Mouse (Mus musculus): ENCODE results near the gene Ddx51. TPM values are rescaled to one million over a fixed set of nuclear protein-coding genes. Genes with fewer than 3 reads are reported as not detected.

The Ddx51 gene
- polyA plus RNA-seq, 1 experiment from 2014 or later: 33.0 TPM

DNA sequence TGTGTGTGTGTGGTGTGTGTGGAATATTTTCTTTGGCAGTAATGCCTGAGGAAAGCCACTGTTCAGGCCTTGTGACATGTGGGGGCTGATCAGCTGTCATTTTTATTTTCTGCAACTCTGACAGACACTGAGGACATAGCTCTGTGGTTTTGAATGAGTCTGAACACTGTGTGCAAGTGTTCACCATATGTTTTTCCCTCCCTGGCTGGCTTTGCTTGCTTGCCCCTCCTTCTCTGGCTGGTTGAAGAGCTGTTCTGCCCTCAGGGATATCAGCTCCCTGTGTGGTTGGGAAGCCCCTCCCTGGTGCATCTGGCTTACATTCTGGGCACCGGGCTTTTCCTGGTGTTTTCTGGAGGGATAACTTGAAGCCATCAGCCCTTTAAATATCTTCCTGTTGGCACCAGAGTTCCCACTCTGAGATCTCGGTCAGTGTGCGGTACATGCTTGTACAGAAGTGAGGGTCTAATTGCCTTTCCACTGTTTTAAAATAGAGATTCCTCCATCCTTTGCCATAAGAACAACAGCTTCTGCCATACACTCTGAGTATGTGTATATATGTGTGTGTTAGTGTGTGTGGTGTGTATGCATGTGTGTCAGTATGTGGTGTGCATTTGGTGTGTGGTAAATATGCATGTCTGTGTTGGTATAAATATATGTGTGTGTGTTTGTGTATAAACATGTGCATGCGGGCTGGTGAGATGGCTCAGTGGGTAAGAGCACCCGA is 41.7 kb upstream of the Ddx51 start:
- Histone ChIP-seq H3K4me1 (ENCODE audit: control insufficient read depth, insufficient read depth, low read length) (no peaks in the 10 kb centered on the region), H3K27ac (ENCODE audit: low read depth, low read length) (no peak overlapping the region), H3K9me3 (ENCODE audit: control insufficient read depth, low read length) (no peaks in the 10 kb centered on the region), H3K36me3 (ENCODE audit: control insufficient read depth, insufficient read depth, low read length) (no peaks in the 10 kb centered on the region), H3K4me2 (no peak overlapping the region), H3K27me3 (ENCODE audit: control insufficient read depth, insufficient read depth, low read length) (no peaks in the 10 kb centered on the region), H3K4me3 (ENCODE audit: low read depth, low read length) (no peak overlapping the region), H3K9ac (ENCODE audit: low read length) (no peak overlapping the region)
- DNase-seq (ENCODE audit: low spot score, missing footprints) (peak; percentile 41), ATAC-seq (ENCODE audit: low FRiP score) (no peak)
- 84% methylated on average over 5 of the region's 5 CpGs for WGBS

DNA sequence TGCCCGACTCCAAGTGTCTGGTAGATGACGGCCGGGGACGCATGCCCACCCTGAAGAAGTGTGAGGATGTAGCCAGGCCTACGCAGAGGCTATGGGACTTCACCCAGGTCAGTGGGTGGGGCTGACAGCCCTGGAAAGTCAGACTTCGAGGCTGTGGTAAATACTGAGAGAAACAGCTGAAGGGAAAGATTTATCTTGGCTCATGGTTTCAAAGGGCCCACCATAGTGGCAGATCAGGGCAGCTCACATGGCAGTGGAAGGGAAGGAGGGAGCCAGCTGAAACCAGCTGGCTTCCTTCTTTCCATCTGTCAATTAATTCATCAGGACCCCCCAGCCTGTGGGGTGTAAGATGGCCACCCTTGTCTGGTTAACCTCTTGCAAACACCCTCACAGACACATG is 34.0 kb upstream of the Ddx51 start:
- Histone ChIP-seq H3K9ac (ENCODE audit: low read length) (no peak overlapping the region), H3K9me3 (ENCODE audit: control insufficient read depth, low read length) (no peaks in the 10 kb centered on the region), H3K36me3 (ENCODE audit: control insufficient read depth, insufficient read depth, low read length) (no peaks in the 10 kb centered on the region), H3K4me2 (no peak overlapping the region), H3K27me3 (ENCODE audit: control insufficient read depth, insufficient read depth, low read length) (no peaks in the 10 kb centered on the region), H3K4me1 (ENCODE audit: control insufficient read depth, insufficient read depth, low read length) (no peaks in the 10 kb centered on the region), H3K27ac (ENCODE audit: low read depth, low read length) (no peak overlapping the region), H3K4me3 (ENCODE audit: low read depth, low read length) (no peak overlapping the region)
- DNase-seq (ENCODE audit: low spot score, missing footprints) (no peak), ATAC-seq (ENCODE audit: low FRiP score) (no peak)
- WGBS: 93% methylated on average over 6 of the region's 6 CpGs

DNA sequence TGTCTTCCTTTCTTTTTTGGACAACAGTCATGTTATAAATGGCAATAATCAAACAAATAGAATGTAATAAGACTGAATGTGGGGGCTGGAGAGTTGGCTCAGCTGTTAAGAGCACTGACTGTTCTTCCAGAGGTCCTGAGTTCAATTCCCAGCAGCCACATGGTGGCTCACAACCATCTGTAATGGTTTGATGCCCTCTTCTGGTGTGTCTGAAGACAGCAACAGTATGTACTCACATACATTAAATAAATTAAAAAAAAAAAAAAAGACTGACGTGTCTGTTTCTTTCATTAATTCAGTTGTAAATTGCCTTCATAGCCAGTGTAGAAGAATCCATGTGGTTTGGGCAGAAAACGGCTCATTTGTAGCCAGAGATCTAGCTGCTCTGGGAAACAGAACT is 28.9 kb upstream of the Ddx51 start:
- no peak for ATAC-seq (ENCODE audit: low FRiP score)
- H3K4me3 ChIP-seq (ENCODE audit: low read depth, low read length): no peak overlapping the region

DNA sequence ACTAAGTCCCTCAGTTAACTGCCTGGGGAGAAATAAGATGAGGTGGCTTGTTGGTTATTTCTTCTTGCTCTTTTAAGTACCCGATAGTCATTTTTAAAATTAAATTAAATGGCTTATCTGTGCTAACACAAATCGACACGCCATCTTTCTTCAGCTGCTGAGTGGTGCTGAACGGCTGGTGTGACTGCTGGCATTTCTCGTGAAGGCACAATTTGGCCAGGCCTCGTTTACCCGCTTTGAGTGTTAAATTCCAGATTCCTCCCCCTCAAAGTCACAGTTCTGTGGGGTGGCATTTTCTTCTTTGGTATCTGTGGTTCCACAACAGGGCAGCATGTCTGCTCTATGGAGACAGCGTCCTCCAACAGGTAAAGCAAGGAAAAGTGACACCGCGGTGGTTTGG is 25.9 kb upstream of the Ddx51 start:
- H3K9me3 ChIP-seq (ENCODE audit: control insufficient read depth, low read length): no peaks in the 10 kb centered on the region
- H3K4me3 ChIP-seq (ENCODE audit: low read depth, low read length): no peak overlapping the region
- no peaks in the 10 kb centered on the region for H3K27me3 ChIP-seq (ENCODE audit: control insufficient read depth, insufficient read depth, low read length)
- H3K36me3 ChIP-seq (ENCODE audit: control insufficient read depth, insufficient read depth, low read length): no peaks in the 10 kb centered on the region
- no peak for ATAC-seq (ENCODE audit: low FRiP score)
- no peak overlapping the region for H3K9ac ChIP-seq (ENCODE audit: low read length)
- H3K4me1 ChIP-seq (ENCODE audit: control insufficient read depth, insufficient read depth, low read length): peaks cover 3% of the 10 kb centered on the region; the same call in 1 of the 2 replicates
- no peak overlapping the region for H3K27ac ChIP-seq (ENCODE audit: low read depth, low read length)
- DNase-seq (ENCODE audit: low spot score, missing footprints): no peak
- H3K4me2 ChIP-seq: no peak overlapping the region
- 83% methylated on average over 10 of the region's 10 CpGs for WGBS

More for the DNA sequence above, 28.9 kb upstream of the Ddx51 start:
- 87% methylated on average over 2 of the region's 2 CpGs for WGBS
- Histone ChIP-seq H3K4me1 (ENCODE audit: control insufficient read depth, insufficient read depth, low read length) (peaks cover 3% of the 10 kb centered on the region; the same call in 1 of the 2 replicates), H3K27ac (ENCODE audit: low read depth, low read length) (no peak overlapping the region), H3K27me3 (ENCODE audit: control insufficient read depth, insufficient read depth, low read length) (no peaks in the 10 kb centered on the region), H3K9me3 (ENCODE audit: control insufficient read depth, low read length) (no peaks in the 10 kb centered on the region), H3K4me2 (no peak overlapping the region), H3K9ac (ENCODE audit: low read length) (no peak overlapping the region), H3K36me3 (ENCODE audit: control insufficient read depth, insufficient read depth, low read length) (no peaks in the 10 kb centered on the region)
- DNase-seq (ENCODE audit: low spot score, missing footprints): no peak

DNA sequence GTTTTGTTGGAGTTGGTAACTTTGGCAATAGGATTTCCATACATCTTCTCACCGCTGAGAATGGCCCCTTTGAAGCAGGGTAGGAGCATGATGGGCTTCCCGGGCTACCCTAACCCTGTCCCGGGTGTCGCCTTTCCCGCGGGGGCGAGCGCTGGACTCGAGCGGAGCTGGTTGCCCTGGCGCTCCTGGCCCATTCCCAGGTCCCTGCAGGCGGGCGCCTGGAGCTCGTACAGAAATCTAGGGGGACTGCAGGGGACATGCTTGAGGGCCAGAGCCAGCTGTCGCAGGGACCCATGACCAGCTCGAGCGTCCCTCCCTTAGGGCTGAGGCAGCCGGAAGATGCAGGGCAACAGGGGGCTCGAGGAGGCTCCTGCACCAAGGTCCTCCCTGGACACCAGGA is 25.1 kb upstream of the Ddx51 start:
- WGBS: 28% methylated on average over 19 of the region's 19 CpGs
- Histone ChIP-seq H3K4me3 (ENCODE audit: low read depth, low read length) (no peak overlapping the region), H3K4me2 (peak overlapping the region; percentile 22), H3K9me3 (ENCODE audit: control insufficient read depth, low read length) (no peaks in the 10 kb centered on the region), H3K4me1 (ENCODE audit: control insufficient read depth, insufficient read depth, low read length) (peaks cover 3% of the 10 kb centered on the region; the same call in 1 of the 2 replicates), H3K27ac (ENCODE audit: low read depth, low read length) (no peak overlapping the region), H3K9ac (ENCODE audit: low read length) (0 out of 2 replicates have a peak overlapping the region, but pooled peaks have one; percentile 5), H3K27me3 (ENCODE audit: control insufficient read depth, insufficient read depth, low read length) (no peaks in the 10 kb centered on the region), H3K36me3 (ENCODE audit: control insufficient read depth, insufficient read depth, low read length) (no peaks in the 10 kb centered on the region)
- DNase-seq (ENCODE audit: low spot score, missing footprints): no peak
- ATAC-seq (ENCODE audit: low FRiP score): no peak

DNA sequence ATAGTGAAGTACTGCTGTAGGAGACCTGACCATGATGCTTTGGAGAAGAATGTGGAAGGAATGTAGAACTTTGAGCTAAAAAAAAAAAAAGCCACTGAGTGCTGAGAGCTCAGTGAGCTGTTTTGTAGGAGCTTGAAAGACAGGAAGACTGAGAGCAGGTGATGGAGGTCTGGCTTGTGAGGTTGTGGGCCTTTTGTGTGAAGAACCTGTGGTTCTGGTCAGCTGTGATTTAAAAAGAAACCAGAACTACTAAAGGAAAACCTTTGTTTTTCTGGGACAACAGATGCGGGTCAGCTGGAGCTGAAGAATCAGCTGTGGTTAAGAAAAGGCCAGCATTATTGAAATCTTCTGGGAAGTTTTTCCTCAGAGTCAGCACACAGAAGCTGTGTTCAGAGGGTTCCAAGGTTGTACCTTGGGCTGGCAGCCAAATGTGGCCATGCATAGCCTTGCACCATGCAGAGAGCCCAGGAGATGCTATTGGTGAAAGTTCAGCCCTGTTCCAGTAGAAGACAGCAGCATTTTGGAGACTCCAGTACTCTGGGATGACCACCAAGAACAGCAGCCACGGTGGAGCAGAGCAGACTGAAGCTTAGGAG is 23.6 kb upstream of the Ddx51 start:
- no peak for DNase-seq (ENCODE audit: low spot score, missing footprints)
- Histone ChIP-seq H3K27me3 (ENCODE audit: control insufficient read depth, insufficient read depth, low read length) (no peaks in the 10 kb centered on the region), H3K4me1 (ENCODE audit: control insufficient read depth, insufficient read depth, low read length) (peaks cover 3% of the 10 kb centered on the region; the same call in 1 of the 2 replicates), H3K4me2 (no peak overlapping the region), H3K4me3 (ENCODE audit: low read depth, low read length) (no peak overlapping the region), H3K27ac (ENCODE audit: low read depth, low read length) (no peak overlapping the region), H3K36me3 (ENCODE audit: control insufficient read depth, insufficient read depth, low read length) (no peaks in the 10 kb centered on the region), H3K9ac (ENCODE audit: low read length) (no peak overlapping the region), H3K9me3 (ENCODE audit: control insufficient read depth, low read length) (no peaks in the 10 kb centered on the region)
- WGBS: 87% methylated on average over 2 of the region's 2 CpGs
- ATAC-seq (ENCODE audit: low FRiP score): no peak

DNA sequence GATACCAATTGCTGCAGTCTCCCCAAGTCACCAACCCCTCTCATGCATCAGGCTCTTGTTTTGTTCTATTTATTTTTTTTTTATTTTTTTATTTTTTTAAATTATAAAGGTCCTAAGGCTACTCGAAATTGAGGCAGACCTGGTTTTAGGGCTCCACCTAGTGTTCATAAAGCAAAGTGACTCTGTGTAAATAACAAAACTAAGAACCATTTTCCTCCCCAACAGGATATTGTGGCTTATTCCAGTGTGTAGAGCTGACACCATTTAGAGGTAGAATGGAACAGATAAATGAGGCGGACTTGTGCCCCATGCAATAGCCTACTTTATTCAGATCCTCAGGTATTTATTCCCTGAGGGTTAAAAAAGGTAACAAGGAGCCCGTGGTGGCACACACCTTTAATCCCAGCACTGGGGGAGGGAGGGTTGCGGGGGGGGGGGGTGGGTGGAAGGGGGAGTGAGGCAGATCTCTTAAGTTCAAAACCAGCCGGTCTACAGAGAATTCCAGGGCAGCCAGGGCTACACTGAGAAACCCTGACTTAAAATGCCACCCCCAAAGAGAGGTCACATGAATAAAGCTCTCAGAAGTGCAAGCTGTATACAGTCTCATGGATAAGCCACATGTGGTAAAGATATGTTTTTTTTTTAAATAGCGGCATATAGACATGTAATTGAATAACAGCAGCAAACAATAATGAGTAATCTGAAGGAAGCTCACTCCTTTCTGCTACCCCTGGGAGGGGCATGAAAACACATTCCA is 17.1 kb upstream of the Ddx51 start:
- H3K27me3 ChIP-seq (ENCODE audit: control insufficient read depth, insufficient read depth, low read length): no peaks in the 10 kb centered on the region
- H3K4me1 ChIP-seq (ENCODE audit: control insufficient read depth, insufficient read depth, low read length): no peaks in the 10 kb centered on the region
- H3K4me2 ChIP-seq: no peak overlapping the region
- no peaks in the 10 kb centered on the region for H3K36me3 ChIP-seq (ENCODE audit: control insufficient read depth, insufficient read depth, low read length)
- 43% methylated on average over 6 of the region's 6 CpGs for WGBS
- DNase-seq (ENCODE audit: low spot score, missing footprints) (peak; percentile 92), ATAC-seq (ENCODE audit: low FRiP score) (no peak)
- H3K27ac ChIP-seq (ENCODE audit: low read depth, low read length): no peak overlapping the region
- H3K9ac ChIP-seq (ENCODE audit: low read length): no peak overlapping the region
- H3K4me3 ChIP-seq (ENCODE audit: low read depth, low read length): no peak overlapping the region
- H3K9me3 ChIP-seq (ENCODE audit: control insufficient read depth, low read length): no peaks in the 10 kb centered on the region

DNA sequence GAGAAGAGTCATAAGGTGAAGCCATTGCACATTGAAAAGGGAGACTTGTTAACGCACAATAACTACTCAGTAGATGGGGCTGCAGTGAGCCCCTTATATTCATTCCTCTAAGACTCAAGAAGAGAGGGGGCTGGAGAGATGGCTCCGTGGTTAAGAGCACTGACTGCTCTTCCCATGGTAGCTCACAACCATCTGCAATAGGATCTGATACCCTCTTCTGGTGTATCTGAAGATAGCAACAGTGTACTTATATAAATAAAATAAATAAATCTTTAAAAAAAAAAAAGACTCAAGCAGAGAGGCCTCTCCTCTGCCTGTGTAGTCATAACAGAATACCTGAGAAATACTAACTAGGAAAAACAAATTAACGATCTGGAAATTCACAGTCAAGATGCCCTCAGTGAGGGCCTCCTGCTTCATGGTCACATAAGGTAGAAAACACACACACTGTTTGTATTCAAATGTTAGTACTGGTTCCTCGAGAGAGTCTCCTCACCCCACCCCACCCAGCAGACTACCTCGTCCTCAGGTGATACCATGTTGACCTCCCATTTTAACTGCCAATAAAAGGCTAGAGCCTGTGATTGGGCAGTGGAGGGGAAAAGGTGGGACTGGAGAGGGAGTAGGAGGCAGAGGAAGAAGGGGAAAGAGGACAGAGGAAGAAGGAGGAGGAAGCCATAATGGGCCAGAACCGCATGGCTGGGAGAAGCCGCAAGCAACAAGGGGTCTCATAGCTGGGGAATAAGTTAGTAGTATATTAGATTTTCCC is 14.8 kb upstream of the Ddx51 start:
- DNase-seq (ENCODE audit: low spot score, missing footprints) (no peak), ATAC-seq (ENCODE audit: low FRiP score) (no peak)
- 84% methylated on average over 7 of the region's 7 CpGs for WGBS
- no peaks in the 10 kb centered on the region for H3K4me1 ChIP-seq (ENCODE audit: control insufficient read depth, insufficient read depth, low read length)
- H3K27me3 ChIP-seq (ENCODE audit: control insufficient read depth, insufficient read depth, low read length): no peaks in the 10 kb centered on the region
- no peaks in the 10 kb centered on the region for H3K9me3 ChIP-seq (ENCODE audit: control insufficient read depth, low read length)
- H3K27ac ChIP-seq (ENCODE audit: low read depth, low read length): no peak overlapping the region
- no peak overlapping the region for H3K9ac ChIP-seq (ENCODE audit: low read length)
- H3K36me3 ChIP-seq (ENCODE audit: control insufficient read depth, insufficient read depth, low read length): no peaks in the 10 kb centered on the region
- no peak overlapping the region for H3K4me3 ChIP-seq (ENCODE audit: low read depth, low read length)
- no peak overlapping the region for H3K4me2 ChIP-seq
